Mouse (Mus musculus) spleen, adult 10 weeks (tissue): ENCODE results near the gene Rpp21. TPM values are rescaled to one million over a fixed set of nuclear protein-coding genes. Genes with fewer than 3 reads are reported as not detected.

Experiments
- polyA plus RNA-seq: library from polyadenylated mRNA; stranded (reverse); fragments of 350-450 nt; fragmentation: Illumina TruSeq; extraction: RNeasy Lipid Tissue Mini Kit (QIAGEN cat#74804); gene quantifications from one replicate; pipeline ENCODE4 v1.2.3, GENCODE M21; 2015; ENCODE audit warnings: low replicate concordance; ENCODE audit not compliant: insufficient read depth

Rpp21 gene
- polyA plus RNA-seq: 25.3 TPM

DNA sequence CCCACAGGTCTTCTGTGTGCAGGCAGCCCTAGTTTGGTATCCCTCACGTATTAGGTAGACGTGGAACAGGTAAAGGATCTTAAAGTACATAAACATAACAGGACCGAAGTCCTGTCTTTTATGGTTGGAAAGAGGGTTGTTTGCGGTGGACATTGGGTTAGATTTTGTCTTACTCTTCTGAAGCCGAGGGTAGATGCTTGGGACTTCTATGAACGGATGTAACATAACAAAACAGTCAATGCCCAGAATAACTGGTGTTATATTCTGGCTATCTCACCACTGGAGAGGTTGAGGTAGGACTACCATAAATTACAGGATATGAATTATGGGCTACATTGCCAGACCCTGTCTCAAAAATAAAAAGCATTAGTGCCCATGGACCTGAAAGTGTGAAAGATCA lies at the start of gene Rpp21:
TSS of gene Rpp21 (minus strand) at position 101 of the 400 bp plus-strand sequence.

DNA sequence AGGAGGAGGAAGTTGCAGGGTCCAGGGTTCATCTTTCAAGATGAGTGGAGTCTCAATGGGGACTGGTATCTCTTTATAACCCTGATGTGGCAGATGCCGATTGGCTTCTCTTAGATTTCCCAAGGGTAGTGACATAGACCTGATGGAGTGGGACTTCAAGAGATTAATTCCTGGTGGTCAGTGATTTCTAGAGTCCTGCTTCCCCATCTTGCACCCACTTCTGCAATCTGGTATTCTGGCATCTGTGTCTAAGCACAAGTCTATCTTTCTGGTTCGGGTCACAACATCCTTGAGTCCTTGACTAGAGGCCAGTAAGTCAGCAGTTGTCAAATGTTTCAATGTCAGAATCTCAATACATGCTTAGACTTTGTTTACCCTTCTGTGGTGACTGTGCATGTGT lies 28.5 kb upstream of the Rpp21 start, which contains the start of gene H2-M10.2:
TSS of gene H2-M10.2 (minus strand) at position 101 of the 400 bp plus-strand sequence.

DNA sequence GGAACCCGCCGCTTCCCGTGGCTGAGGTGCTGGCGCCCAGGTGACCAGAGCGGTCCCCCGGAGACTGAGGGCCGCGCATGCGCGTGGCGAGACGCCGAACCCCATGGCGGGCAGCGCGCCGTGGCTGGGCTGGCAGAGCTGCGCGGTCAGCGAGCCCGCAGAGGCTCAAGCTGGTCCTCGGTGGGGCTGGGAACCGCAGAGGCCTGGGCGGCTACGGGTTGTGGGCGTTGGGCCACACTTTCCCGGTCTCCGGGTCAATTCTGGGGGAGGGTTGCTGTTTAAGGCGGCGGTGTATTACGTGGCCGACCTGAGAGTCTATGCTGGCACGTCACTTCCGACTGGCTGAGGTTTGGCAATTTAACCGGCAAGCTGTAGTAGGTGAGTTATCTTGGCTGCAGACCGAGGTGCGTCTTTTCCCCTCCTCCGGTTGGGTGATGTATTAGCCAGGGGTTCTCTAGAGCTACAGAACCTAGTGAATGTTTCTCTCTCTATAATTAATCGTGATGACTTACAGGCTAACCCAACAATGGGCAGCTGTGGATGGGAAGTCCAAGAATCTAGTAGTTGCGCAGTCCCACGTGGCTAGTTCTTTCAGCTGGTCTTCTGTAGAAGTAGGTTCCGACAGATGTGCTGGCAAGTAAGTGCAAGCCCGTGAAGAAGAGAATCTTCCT lies 13.9 kb upstream of the Rpp21 start, which contains the start of gene Trim39:
TSS of gene Trim39 (minus strand) at position 662 of the 671 bp plus-strand sequence.

Other genes starting within 250 kb of the Rpp21 start
- gene H2-T24, start 237.5 kb downstream of the Rpp21 start, polyA plus RNA-seq: 80.5 TPM
- 186 TPM for gene H2-T23, start 225.2 kb downstream of the Rpp21 start, polyA plus RNA-seq
- 124 TPM for gene H2-T22, start 215.3 kb downstream of the Rpp21 start, polyA plus RNA-seq
- gene Gm6034, start 215.1 kb downstream of the Rpp21 start, polyA plus RNA-seq: 0.25 TPM
- gene Gm11127, start 199.7 kb downstream of the Rpp21 start, polyA plus RNA-seq: not detected
- 1.1 TPM for gene Gm19684, start 136.4 kb downstream of the Rpp21 start, polyA plus RNA-seq
- gene Gm7030, start 128.6 kb downstream of the Rpp21 start, polyA plus RNA-seq: not detected
- not detected for gene Gm8909, start 89.5 kb downstream of the Rpp21 start, polyA plus RNA-seq
- gene H2-T3, start 67.8 kb downstream of the Rpp21 start, polyA plus RNA-seq: not detected
- 70.6 TPM for gene Trim39, start 14.2 kb upstream of the Rpp21 start, polyA plus RNA-seq
- gene H2-M10.2, start 28.4 kb upstream of the Rpp21 start, polyA plus RNA-seq: not detected
- gene H2-M10.1, start 68.1 kb upstream of the Rpp21 start, polyA plus RNA-seq: not detected
- gene H2-M10.3, start 110.3 kb upstream of the Rpp21 start, polyA plus RNA-seq: not detected
- not detected for gene H2-M10.4, start 204.3 kb upstream of the Rpp21 start, polyA plus RNA-seq